Mouse (Mus musculus) forebrain, embryonic 15.5 days (tissue): ENCODE measurements around the gene Gm9376. TPM values are rescaled to one million over a fixed set of nuclear protein-coding genes. Genes with fewer than 3 reads are reported as not detected.

Source experiments
- ATAC-seq: fragments of 200-750 bp; cut with Nextera tagmentation; replicated peaks from 2 replicates; pipeline ENCODE4 v1.8.0; 2017; ENCODE audit warnings: mild to moderate bottlenecking, moderate TSS enrichment, moderate library complexity
- H3K27ac ChIP-seq: fragments of 300-500 bp; sonication (generic); replicated peaks from 2 replicates; pipeline ENCODE4 v1.5.1; 2015; ENCODE audit warnings: mild to moderate bottlenecking, inconsistent platforms
- H3K27me3 ChIP-seq: fragments of 300-500 bp; sonication (generic); 2 replicates; pipeline ENCODE4 v1.6.1; 2015; ENCODE audit warnings: inconsistent platforms
- H3K36me3 ChIP-seq: fragments of 300-500 bp; sonication (generic); 2 replicates; pipeline ENCODE4 v1.6.1; 2015; ENCODE audit warnings: mild to moderate bottlenecking, inconsistent platforms
- H3K4me1 ChIP-seq: fragments of 300-500 bp; sonication (generic); 2 replicates; pipeline ENCODE4 v1.6.1; 2015; ENCODE audit warnings: inconsistent platforms
- H3K4me2 ChIP-seq: fragments of 300-500 bp; sonication (generic); replicated peaks from 2 replicates; pipeline ENCODE4 v1.6.1; 2015; ENCODE audit warnings: mild to moderate bottlenecking, inconsistent platforms
- H3K4me3 ChIP-seq: fragments of 300-500 bp; sonication (generic); 2 replicates; pipeline ENCODE4 v1.5.1; 2015; ENCODE audit warnings: mild to moderate bottlenecking, inconsistent platforms
- H3K9ac ChIP-seq: fragments of 300-500 bp; sonication (generic); replicated peaks from 2 replicates; pipeline ENCODE4 v1.6.1; 2015; ENCODE audit warnings: mild to moderate bottlenecking, inconsistent platforms
- H3K9me3 ChIP-seq: fragments of 300-500 bp; sonication (generic); 2 replicates; pipeline ENCODE4 v1.6.1; 2016; ENCODE audit warnings: inconsistent platforms
- WGBS: fragments of 180-500 bp; shearing (Covaris S2); methylation state at CpG from one replicate; pipeline ENCODE4 v1.1.7; 2015; ENCODE audit warnings: mixed read lengths; 5-methylcytosine and 5-hydroxymethylcytosine counted together
- polyA plus RNA-seq: library from polyadenylated mRNA; unstranded; fragments of >200 nt; fragmentation: Nextera tagmentation; extraction: Ambion mirVana; gene quantifications from 2 replicates; pipeline ENCODE4 v1.2.1, GENCODE M21; 2015

The Gm9376 gene
- polyA plus RNA-seq, 1 experiment from 2014 or later, result not detected

GRCm38 (mm10) chr14:118236886-118237289, 29.9 kb upstream of the Gm9376 start, which contains the start of gene Sox21:
Gene Sox21, minus strand, starts transcription at chr14:118237030.
- Histone ChIP-seq H3K9me3 (no peaks in the 10 kb centered on the region), H3K4me3 (peak within 1 kb of the TSS; percentile 70), H3K4me2 (peak within 1 kb of the TSS; percentile 96), H3K27ac (peak within 1 kb of the TSS; percentile 84), H3K27me3 (peaks cover 13% of the 10 kb centered on the region; the same call in 1 of the 2 replicates), H3K9ac (peak within 1 kb of the TSS; percentile 59), H3K36me3 (no peaks in the 10 kb centered on the region), H3K4me1 (peaks cover 39% of the 10 kb centered on the region)
- peak; percentile 77 for ATAC-seq
- whole genome bisulfite sequencing, result 0% methylated on average over 31 of the region's 34 CpGs

GRCm38 (mm10) chr14:118237786-118238185, 29.0 kb upstream of the Gm9376 start:
- H3K9ac ChIP-seq, result no peak overlapping the region
- H3K4me3 ChIP-seq, result peak overlapping the region; percentile 70
- H3K4me2 ChIP-seq, result peak overlapping the region; percentile 96
- WGBS, result 9% methylated on average over 6 of the region's 6 CpGs
- ATAC-seq, result no peak
- H3K27ac ChIP-seq, result no peak overlapping the region
- H3K4me1 ChIP-seq, result peaks cover 34% of the 10 kb centered on the region
- H3K9me3 ChIP-seq, result peaks cover under 1% of the 10 kb centered on the region; the same call in 1 of the 2 replicates
- peaks cover 13% of the 10 kb centered on the region; the same call in 1 of the 2 replicates for H3K27me3 ChIP-seq
- no peaks in the 10 kb centered on the region for H3K36me3 ChIP-seq

GRCm38 (mm10) chr14:118239351-118239750, 27.4 kb upstream of the Gm9376 start:
- Histone ChIP-seq H3K27ac (no peak overlapping the region), H3K9ac (no peak overlapping the region), H3K4me2 (no peak overlapping the region), H3K4me1 (peaks cover 30% of the 10 kb centered on the region), H3K27me3 (peaks cover 13% of the 10 kb centered on the region; the same call in 1 of the 2 replicates), H3K36me3 (no peaks in the 10 kb centered on the region), H3K9me3 (peaks cover 6% of the 10 kb centered on the region), H3K4me3 (no peak overlapping the region)
- ATAC-seq, result no peak
- 12% methylated on average over 7 of the region's 8 CpGs for WGBS

- Histone ChIP-seq H3K9ac (no peak overlapping the region), H3K9me3 (peaks cover 6% of the 10 kb centered on the region), H3K4me3 (no peak overlapping the region), H3K27me3 (peaks cover 10% of the 10 kb centered on the region; the same call in 1 of the 2 replicates), H3K36me3 (no peaks in the 10 kb centered on the region), H3K27ac (no peak overlapping the region), H3K4me2 (no peak overlapping the region), H3K4me1 (peaks cover 10% of the 10 kb centered on the region)
- no peak for ATAC-seq
- 86% methylated on average over 2 of the region's 2 CpGs for WGBS
Observed at GRCm38 (mm10) chr14:118241416-118241815, 25.3 kb upstream of the Gm9376 start.

GRCm38 (mm10) chr14:118253381-118253780, 13.4 kb upstream of the Gm9376 start:
- no peak overlapping the region for H3K27ac ChIP-seq
- H3K36me3 ChIP-seq, result no peaks in the 10 kb centered on the region
- ATAC-seq, result no peak
- no peak overlapping the region for H3K4me3 ChIP-seq
- 90% methylated on average over 6 of the region's 6 CpGs for WGBS
- no peak overlapping the region for H3K4me2 ChIP-seq
- H3K9ac ChIP-seq, result no peak overlapping the region
- no peaks in the 10 kb centered on the region for H3K9me3 ChIP-seq
- H3K4me1 ChIP-seq, result no peaks in the 10 kb centered on the region
- H3K27me3 ChIP-seq, result no peaks in the 10 kb centered on the region

- H3K27me3 ChIP-seq, result no peaks in the 10 kb centered on the region
- ATAC-seq, result no peak
- H3K36me3 ChIP-seq, result no peaks in the 10 kb centered on the region
- no peak overlapping the region for H3K9ac ChIP-seq
- no peaks in the 10 kb centered on the region for H3K4me1 ChIP-seq
- H3K27ac ChIP-seq, result no peak overlapping the region
- 85% methylated on average over 4 of the region's 4 CpGs for WGBS
- no peak overlapping the region for H3K4me3 ChIP-seq
- no peak overlapping the region for H3K4me2 ChIP-seq
- no peaks in the 10 kb centered on the region for H3K9me3 ChIP-seq
Observed at GRCm38 (mm10) chr14:118268849-118269248, 2.1 kb downstream of the Gm9376 start.

GRCm38 (mm10) chr14:118272594-118273555, 6.1 kb downstream of the Gm9376 start:
- no peaks in the 10 kb centered on the region for H3K27me3 ChIP-seq
- 85% methylated on average over 6 of the region's 6 CpGs for WGBS
- H3K4me1 ChIP-seq, result no peaks in the 10 kb centered on the region
- no peak overlapping the region for H3K9ac ChIP-seq
- no peak overlapping the region for H3K4me2 ChIP-seq
- H3K36me3 ChIP-seq, result no peaks in the 10 kb centered on the region
- H3K9me3 ChIP-seq, result no peaks in the 10 kb centered on the region
- no peak overlapping the region for H3K27ac ChIP-seq
- no peak overlapping the region for H3K4me3 ChIP-seq
- ATAC-seq, result no peak

- Histone ChIP-seq H3K4me2 (no peak overlapping the region), H3K4me3 (no peak overlapping the region), H3K27me3 (no peaks in the 10 kb centered on the region), H3K9ac (no peak overlapping the region), H3K4me1 (no peaks in the 10 kb centered on the region), H3K9me3 (0 out of 2 replicates have a peak, but pooled peaks cover 6% of the 10 kb centered on the region), H3K27ac (no peak overlapping the region), H3K36me3 (no peaks in the 10 kb centered on the region)
- ATAC-seq, result no peak
- WGBS, result 89% methylated on average over 7 of the region's 7 CpGs
Observed at GRCm38 (mm10) chr14:118277704-118278498, 11.1 kb downstream of the Gm9376 start.

- WGBS, result 95% methylated on average over 3 of the region's 3 CpGs
- Histone ChIP-seq H3K27me3 (no peaks in the 10 kb centered on the region), H3K36me3 (no peaks in the 10 kb centered on the region), H3K4me2 (no peak overlapping the region), H3K4me1 (no peaks in the 10 kb centered on the region), H3K27ac (no peak overlapping the region), H3K9me3 (0 out of 2 replicates have a peak, but pooled peaks cover 6% of the 10 kb centered on the region), H3K9ac (no peak overlapping the region), H3K4me3 (no peak overlapping the region)
- ATAC-seq, result no peak
Observed at GRCm38 (mm10) chr14:118282272-118282671, 15.5 kb downstream of the Gm9376 start.

GRCm38 (mm10) chr14:118282917-118283316, 16.2 kb downstream of the Gm9376 start:
- Histone ChIP-seq H3K4me1 (no peaks in the 10 kb centered on the region), H3K4me3 (no peak overlapping the region), H3K9me3 (0 out of 2 replicates have a peak, but pooled peaks cover 6% of the 10 kb centered on the region), H3K27ac (no peak overlapping the region), H3K4me2 (no peak overlapping the region), H3K9ac (no peak overlapping the region), H3K36me3 (no peaks in the 10 kb centered on the region), H3K27me3 (no peaks in the 10 kb centered on the region)
- WGBS, result 71% methylated on average over 14 of the region's 14 CpGs
- ATAC-seq, result no peak

- no peak for ATAC-seq
- Histone ChIP-seq H3K27me3 (no peaks in the 10 kb centered on the region), H3K4me3 (no peak overlapping the region), H3K9ac (no peak overlapping the region), H3K36me3 (no peaks in the 10 kb centered on the region), H3K9me3 (no peaks in the 10 kb centered on the region), H3K27ac (no peak overlapping the region), H3K4me2 (no peak overlapping the region), H3K4me1 (no peaks in the 10 kb centered on the region)
- WGBS, result 74% methylated on average over 2 of the region's 2 CpGs
Observed at GRCm38 (mm10) chr14:118286096-118286495, 19.3 kb downstream of the Gm9376 start.

GRCm38 (mm10) chr14:118289133-118289532, 22.4 kb downstream of the Gm9376 start:
- H3K4me2 ChIP-seq, result no peak overlapping the region
- H3K27me3 ChIP-seq, result no peaks in the 10 kb centered on the region
- no peak overlapping the region for H3K9ac ChIP-seq
- H3K27ac ChIP-seq, result no peak overlapping the region
- ATAC-seq, result no peak
- H3K36me3 ChIP-seq, result no peaks in the 10 kb centered on the region
- no peaks in the 10 kb centered on the region for H3K4me1 ChIP-seq
- H3K4me3 ChIP-seq, result no peak overlapping the region
- 71% methylated on average over 8 of the region's 8 CpGs for WGBS
- no peaks in the 10 kb centered on the region for H3K9me3 ChIP-seq
